Mouse (Mus musculus) embryonic fibroblast, embryonic 13.5 days (primary cell): ENCODE measurements at regions not wholly inside any gene's neighbourhood (a gene's known extent, or its start where the extent isn't known, plus 50 kb on each side); places are given as distances from the start of the nearest gene placed in this dataset.
"Not testable (repeated sequence)": the region's sequence is repeated elsewhere in the genome, so short reads cannot be mapped to it uniquely, and the experiment has no call there.

ENCODE experiments used
- H3K27ac ChIP-seq: 2 replicates; pipeline ENCODE4 v1.5.1; 2012; ENCODE audit warnings: low read length, control low read depth, inconsistent platforms; ENCODE audit not compliant: insufficient read depth
- H3K4me1 ChIP-seq: 2 replicates; pipeline ENCODE4 v1.6.1; 2011; ENCODE audit warnings: low read length; ENCODE audit not compliant: control insufficient read depth, insufficient read depth
- H3K4me3 ChIP-seq: 2 replicates; pipeline ENCODE4 v1.5.1; 2011; ENCODE audit warnings: mild to moderate bottlenecking, control low read depth, low read length; ENCODE audit not compliant: insufficient read depth
- CTCF ChIP-seq: IDR thresholded peaks from 2 replicates; pipeline ENCODE4 v1.5.1; 2011; ENCODE audit warnings: mild to moderate bottlenecking, control low read depth, low read length, moderate library complexity, borderline replicate concordance; ENCODE audit not compliant: insufficient read depth
- POLR2A ChIP-seq: IDR thresholded peaks from 2 replicates; pipeline ENCODE4 v1.6.1; 2011; ENCODE audit warnings: low read depth, mild to moderate bottlenecking, control low read depth, low read length, moderate library complexity

- no peak for TF ChIP-seq CTCF
- TF ChIP-seq POLR2A, result no peak
- no peaks in the 10 kb centered on the region for H3K4me1 ChIP-seq
- no peak overlapping the region for H3K27ac ChIP-seq
- H3K4me3 ChIP-seq, result no peak overlapping the region
Observed at GRCm38 (mm10) chr5:64692335-64692734, 110.9 kb upstream of the Klf3 start.

- no peak for TF ChIP-seq POLR2A
- TF ChIP-seq CTCF, result no peak
- Histone ChIP-seq H3K4me3 (no peak overlapping the region), H3K4me1 (no peaks in the 10 kb centered on the region)
Observed at GRCm38 (mm10) chr5:64693616-64694015, 109.6 kb upstream of the Klf3 start.

GRCm38 (mm10) chr5:64694606-64695005 lies 108.6 kb upstream of the Klf3 start:
- no peak overlapping the region for H3K27ac ChIP-seq
- H3K4me1 ChIP-seq, result no peaks in the 10 kb centered on the region
- no peak overlapping the region for H3K4me3 ChIP-seq
- TF ChIP-seq CTCF (no peak), POLR2A (no peak)

More at GRCm38 (mm10) chr5:64693616-64694015, 109.6 kb upstream of the Klf3 start:
- H3K27ac ChIP-seq, result no peak overlapping the region

- H3K4me3 ChIP-seq, result no peak overlapping the region
- no peaks in the 10 kb centered on the region for H3K4me1 ChIP-seq
- TF ChIP-seq POLR2A, result no peak
- no peak for TF ChIP-seq CTCF
- no peak overlapping the region for H3K27ac ChIP-seq
Observed at GRCm38 (mm10) chr5:64696099-64696498, 107.1 kb upstream of the Klf3 start.

GRCm38 (mm10) chr5:64697466-64697865 lies 105.7 kb upstream of the Klf3 start:
- Histone ChIP-seq H3K4me1 (no peaks in the 10 kb centered on the region), H3K4me3 (no peak overlapping the region), H3K27ac (no peak overlapping the region)
- TF ChIP-seq CTCF (no peak), POLR2A (no peak)

GRCm38 (mm10) chr5:64698458-64699116 lies 104.6 kb upstream of the Klf3 start:
- TF ChIP-seq CTCF (no peak), POLR2A (no peak)
- H3K4me1 ChIP-seq, result peaks cover 4% of the 10 kb centered on the region; the same call in 1 of the 2 replicates
- H3K27ac ChIP-seq, result no peak overlapping the region
- H3K4me3 ChIP-seq, result no peak overlapping the region

GRCm38 (mm10) chr5:64700030-64700429 lies 103.2 kb upstream of the Klf3 start:
- no peak for TF ChIP-seq POLR2A
- TF ChIP-seq CTCF, result no peak
- H3K27ac ChIP-seq, result no peak overlapping the region
- no peak overlapping the region for H3K4me3 ChIP-seq
- peaks cover 4% of the 10 kb centered on the region; the same call in 1 of the 2 replicates for H3K4me1 ChIP-seq

- Histone ChIP-seq H3K4me3 (no peak overlapping the region), H3K4me1 (peaks cover 4% of the 10 kb centered on the region; the same call in 1 of the 2 replicates), H3K27ac (peak overlapping the region; percentile 16; the same call in 1 of the 2 replicates)
- TF ChIP-seq POLR2A (no peak), CTCF (no peak)
Observed at GRCm38 (mm10) chr5:64701219-64701779, 101.9 kb upstream of the Klf3 start.

GRCm38 (mm10) chr5:64701780-64702231 lies 101.4 kb upstream of the Klf3 start:
- TF ChIP-seq POLR2A (no peak; the same call in 1 of the 2 replicates), CTCF (no peak)
- no peak overlapping the region for H3K4me3 ChIP-seq
- peaks cover 4% of the 10 kb centered on the region; the same call in 1 of the 2 replicates for H3K4me1 ChIP-seq
- H3K27ac ChIP-seq, result peak overlapping the region; percentile 16

- H3K4me3 ChIP-seq, H3K4me1 ChIP-seq: not testable (repeated sequence)
- H3K27ac ChIP-seq, result peak overlapping the region; percentile 4; the same call in 1 of the 2 replicates
Observed at GRCm38 (mm10) chr5:64702404-64702803, 100.8 kb upstream of the Klf3 start.
